8 mouse cellular contexts compared by ENCODE assay signal in genomic region chr9:97019231-97019630, GRCm38 (mm10). TPM values are rescaled to one million over a fixed set of nuclear protein-coding genes. Genes with fewer than 3 reads are reported as not detected.
DNase-seq lines count a peak whose midpoint lies in the region; ATAC-seq and TF ChIP-seq lines count a peak whose summit lies in the region.

No protein-coding gene starts in this region.

- WGBS in limb, embryonic 14.5 days = 4% methylated on average over 11 of the region's 11 CpGs

- no peak for TF ChIP-seq POLR2A in testis, adult 2 months (IDR thresholded peaks at IDR 0.05; ENCODE audit: control insufficient read depth, low read depth, low read length)
- no peak for TF ChIP-seq POLR2A in limb, embryonic 14.5 days (IDR thresholded peaks at IDR 0.05; ENCODE audit: borderline replicate concordance, extremely low read depth, insufficient read depth, insufficient read length)

- peaks cover 12% of the 10 kb centered on the region for H3K4me1 ChIP-seq in testis, adult 2 months (ENCODE audit: control insufficient read depth, insufficient read depth, low read length)
- H3K4me1 ChIP-seq in limb, embryonic 14.5 days (ENCODE audit: control insufficient read depth, insufficient read depth, low read length) = peaks cover 33% of the 10 kb centered on the region

- H3K27me3 ChIP-seq in testis, adult 2 months (ENCODE audit: control insufficient read depth, insufficient read depth, low read length) = no peaks in the 10 kb centered on the region; the same call in 1 of the 2 replicates
- no peaks in the 10 kb centered on the region for H3K27me3 ChIP-seq in limb, embryonic 14.5 days (ENCODE audit: control insufficient read depth, insufficient read depth, low read length)

- no peaks in the 10 kb centered on the region for H3K36me3 ChIP-seq in testis, adult 2 months (ENCODE audit: control insufficient read depth, insufficient read depth, low read length)
- H3K36me3 ChIP-seq in limb, embryonic 14.5 days (ENCODE audit: control insufficient read depth, insufficient read depth, low read length) = peaks cover 2% of the 10 kb centered on the region; the same call in 1 of the 2 replicates

- no peak overlapping the region for H3K27ac ChIP-seq in testis, adult 2 months (ENCODE audit: control insufficient read depth, insufficient read depth, low read depth, low read length)
- peak overlapping the region; percentile 88; the same call in 1 of the 2 replicates for H3K27ac ChIP-seq in limb, embryonic 14.5 days (replicated peaks; ENCODE audit: low read depth, low read length)

- peak overlapping the region; percentile 6 for H3K4me3 ChIP-seq in testis, adult 2 months (ENCODE audit: control insufficient read depth, low read depth, low read length)
- H3K4me3 ChIP-seq in limb, embryonic 14.5 days (replicated peaks; ENCODE audit: low read length) = peak overlapping the region; percentile 77

- ATAC-seq in limb, embryonic 14.5 days (ENCODE audit: low FRiP score, low read depth) = no peak

- peak overlapping the region; percentile 96 for H3K4me2 ChIP-seq in limb, embryonic 14.5 days (replicated peaks; ENCODE audit: low read depth, low read length, severe bottlenecking)

- TF ChIP-seq CTCF in testis, adult 2 months (IDR thresholded peaks at IDR 0.05; ENCODE audit: control insufficient read depth, insufficient read depth, insufficient replicate concordance, low read depth, low read length) = no peak

- peak overlapping the region; percentile 83; the same call in 1 of the 2 replicates for H3K9ac ChIP-seq in limb, embryonic 14.5 days (ENCODE audit: low read depth, low read length, severe bottlenecking)

- DNase-seq in cerebellum, adult 9-11 months = peak; percentile 6
- DNase-seq in cerebellum, adult 9-10 months = no peak
- no peak for DNase-seq in testis, postnatal 14 days (ENCODE audit: low spot score)
- DNase-seq in limb, embryonic 14.5 days (ENCODE audit: low spot score) = no peak
- DNase-seq in testis, postnatal 10 days (ENCODE audit: low spot score) = peak; percentile 60
- no peak for DNase-seq in ovary, postnatal 36 days (ENCODE audit: low spot score)
- DNase-seq in frontal cortex, adult 2 months (ENCODE audit: extremely low spot score in 1 of 2, low spot score in 1 of 2) = no peak

- no peaks in the 10 kb centered on the region for H3K9me3 ChIP-seq in limb, embryonic 14.5 days (ENCODE audit: control insufficient read depth, low read length)

RNA-seq across cellular contexts. Expression of gene Spsb4, which starts 0.6 kb away (rescaled TPM):
- polyA plus RNA-seq in testis, adult 2 months (2012; rRNA removed) = 0.72 and 0.91 TPM in 2 replicates
- polyA plus RNA-seq in limb, embryonic 14.5 days (2012; rRNA removed) = 19.9 and 26.6 TPM in 2 replicates
- polyA plus RNA-seq in limb, embryonic 14.5 days (2014; fragmentation: Nextera tagmentation; extraction: Ambion mirVana) = 28.4 and 29.2 TPM in 2 replicates
- 9.1 and 11.9 TPM in 2 replicates for polyA plus RNA-seq in frontal cortex, adult 2 months (2012; rRNA removed)

Comparison
In these comparisons a context has a peak if more than half of its experiments do, and no peak if none do; other contexts are left out.
1. DNase-seq: peak in cerebellum, adult 9-11 months (single experiment) and testis, postnatal 10 days (single experiment); none in cerebellum, adult 9-10 months (single experiment), testis, postnatal 14 days (single experiment), limb, embryonic 14.5 days (single experiment), ovary, postnatal 36 days (single experiment) and frontal cortex, adult 2 months (0 of 2).